Mouse (Mus musculus) G1E (cell line): Measurements from ENCODE around the gene Trex1. TPM values are rescaled to one million over a fixed set of nuclear protein-coding genes. Genes with fewer than 3 reads are reported as not detected.

ENCODE experiments used
- ATAC-seq: 2 replicates; pipeline ENCODE4 v1.8.0; 2016; ENCODE audit warnings: mild to moderate bottlenecking; ENCODE audit not compliant: insufficient number of reproducible peaks, poor library complexity, low FRiP score, severe bottlenecking; ENCODE audit errors: extremely low read depth
- DNase-seq: peaks from one replicate; pipeline ENCODE4 v3.0.0; 2012; ENCODE audit warnings: low spot score
- H3K27me3 ChIP-seq: 2 replicates; pipeline ENCODE4 v1.6.1; 2012; ENCODE audit warnings: mild to moderate bottlenecking, low read length, inconsistent platforms; ENCODE audit not compliant: insufficient read depth
- H3K36me3 ChIP-seq: replicated peaks from 2 replicates; pipeline ENCODE3; 2012; ENCODE audit warnings: mild to moderate bottlenecking, inconsistent platforms
- H3K4me1 ChIP-seq: 2 replicates; pipeline ENCODE4 v1.6.1; 2012; ENCODE audit warnings: low read depth, low read length, inconsistent platforms, mixed read lengths; ENCODE audit not compliant: insufficient read depth
- H3K4me3 ChIP-seq: 2 replicates; pipeline ENCODE4 v1.5.1; 2012; ENCODE audit warnings: low read depth, mild to moderate bottlenecking, inconsistent platforms, low read length, moderate library complexity, mixed read lengths
- H3K9me3 ChIP-seq: replicated peaks from 2 replicates; pipeline ENCODE4 v1.6.1; 2012; ENCODE audit warnings: inconsistent platforms
- CTCF ChIP-seq: IDR thresholded peaks from 2 replicates; pipeline ENCODE4 v1.5.1; 2012; ENCODE audit warnings: low read depth, low read length, inconsistent platforms, mixed read lengths
- GATA1 ChIP-seq: IDR thresholded peaks from 2 replicates; pipeline ENCODE4 v1.6.1; 2012; ENCODE audit warnings: borderline replicate concordance, low read length, inconsistent platforms, mixed read lengths
- GATA2 ChIP-seq: IDR thresholded peaks from 2 replicates; pipeline ENCODE4 v1.6.1; 2012; ENCODE audit warnings: low read depth, low read length, inconsistent platforms, borderline replicate concordance
- POLR2AphosphoS5 ChIP-seq: IDR thresholded peaks from 2 replicates; pipeline ENCODE4 v1.6.1; 2012; ENCODE audit warnings: low read depth, low read length, inconsistent platforms; ENCODE audit not compliant: insufficient replicate concordance
- TAL1 ChIP-seq: conservative IDR thresholded peaks from 2 replicates; pipeline ENCODE4 v1.6.1; 2012; ENCODE audit warnings: low read depth, low read length, inconsistent platforms, mixed read lengths
- polyA plus RNA-seq: library from polyadenylated mRNA; stranded (reverse); fragments of >175 nt; gene quantifications from 2 replicates; pipeline ENCODE4 v1.2.3, GENCODE M21; 2012
- total RNA-seq, 2 experiments: library from RNA; stranded (forward) in 1 of 2; stranded (reverse) in 1 of 2; fragments of 200-1000 nt in 1 of 2; fragments of >200 nt in 1 of 2; fragmentation: Nextera tagmentation in 1 of 2; gene quantifications; 2 replicates each; pipeline ENCODE4 v1.2.3; 2014 to 2017

Trex1 gene
- total and polyA plus RNA-seq, 3 experiments: 9.6 to 27.4 (median 12.2) TPM

GRCm38 (mm10) chr9:109028919-109029318 is 30.6 kb downstream of the Trex1 start:
- no peaks in the 10 kb centered on the region for H3K9me3 ChIP-seq
- no peak for DNase-seq
- no peak for ATAC-seq
- no peak overlapping the region for H3K4me3 ChIP-seq
- no peaks in the 10 kb centered on the region; the same call in 1 of the 2 replicates for H3K27me3 ChIP-seq
- peaks cover 12% of the 10 kb centered on the region for H3K4me1 ChIP-seq
- peaks cover 52% of the 10 kb centered on the region for H3K36me3 ChIP-seq
- TF ChIP-seq CTCF (no peak), TAL1 (no peak), POLR2AphosphoS5 (no peak), GATA1 (no peak), GATA2 (no peak)

- Histone ChIP-seq H3K4me3 (no peak overlapping the region), H3K36me3 (peaks cover 55% of the 10 kb centered on the region), H3K9me3 (no peaks in the 10 kb centered on the region), H3K4me1 (peaks cover 12% of the 10 kb centered on the region), H3K27me3 (no peaks in the 10 kb centered on the region; the same call in 1 of the 2 replicates)
- TF ChIP-seq POLR2AphosphoS5 (no peak), CTCF (no peak), TAL1 (no peak), GATA2 (no peak), GATA1 (no peak)
- ATAC-seq: no peak
- no peak for DNase-seq
Measured at GRCm38 (mm10) chr9:109028421-109028820, 31.1 kb downstream of the Trex1 start.

GRCm38 (mm10) chr9:109027521-109027920 is 32.0 kb downstream of the Trex1 start:
- Histone ChIP-seq H3K9me3 (no peaks in the 10 kb centered on the region), H3K36me3 (peaks cover 61% of the 10 kb centered on the region), H3K4me3 (no peak overlapping the region), H3K4me1 (peaks cover 9% of the 10 kb centered on the region), H3K27me3 (no peaks in the 10 kb centered on the region; the same call in 1 of the 2 replicates)
- DNase-seq: no peak
- TF ChIP-seq CTCF: no peak
- TF ChIP-seq POLR2AphosphoS5: no peak
- TF ChIP-seq GATA2: no peak
- TF ChIP-seq TAL1: no peak
- TF ChIP-seq GATA1: no peak
- no peak for ATAC-seq

GRCm38 (mm10) chr9:109022866-109023685 is 36.5 kb downstream of the Trex1 start:
- TF ChIP-seq TAL1 (no peak), CTCF (no peak), POLR2AphosphoS5 (no peak), GATA2 (no peak)
- no peaks in the 10 kb centered on the region for H3K9me3 ChIP-seq
- DNase-seq: no peak
- H3K36me3 ChIP-seq: peaks cover 40% of the 10 kb centered on the region
- no peaks in the 10 kb centered on the region; the same call in 1 of the 2 replicates for H3K27me3 ChIP-seq
- no peak overlapping the region for H3K4me3 ChIP-seq
- H3K4me1 ChIP-seq: no peaks in the 10 kb centered on the region
- ATAC-seq: no peak

- Histone ChIP-seq H3K4me1 (no peaks in the 10 kb centered on the region), H3K36me3 (peaks cover 30% of the 10 kb centered on the region), H3K4me3 (no peak overlapping the region), H3K9me3 (no peaks in the 10 kb centered on the region), H3K27me3 (no peaks in the 10 kb centered on the region)
- TF ChIP-seq GATA2 (no peak), GATA1 (no peak), TAL1 (no peak), CTCF (no peak), POLR2AphosphoS5 (no peak)
- DNase-seq: no peak
- no peak for ATAC-seq
Measured at GRCm38 (mm10) chr9:109021428-109021827, 38.1 kb downstream of the Trex1 start.

DNA sequence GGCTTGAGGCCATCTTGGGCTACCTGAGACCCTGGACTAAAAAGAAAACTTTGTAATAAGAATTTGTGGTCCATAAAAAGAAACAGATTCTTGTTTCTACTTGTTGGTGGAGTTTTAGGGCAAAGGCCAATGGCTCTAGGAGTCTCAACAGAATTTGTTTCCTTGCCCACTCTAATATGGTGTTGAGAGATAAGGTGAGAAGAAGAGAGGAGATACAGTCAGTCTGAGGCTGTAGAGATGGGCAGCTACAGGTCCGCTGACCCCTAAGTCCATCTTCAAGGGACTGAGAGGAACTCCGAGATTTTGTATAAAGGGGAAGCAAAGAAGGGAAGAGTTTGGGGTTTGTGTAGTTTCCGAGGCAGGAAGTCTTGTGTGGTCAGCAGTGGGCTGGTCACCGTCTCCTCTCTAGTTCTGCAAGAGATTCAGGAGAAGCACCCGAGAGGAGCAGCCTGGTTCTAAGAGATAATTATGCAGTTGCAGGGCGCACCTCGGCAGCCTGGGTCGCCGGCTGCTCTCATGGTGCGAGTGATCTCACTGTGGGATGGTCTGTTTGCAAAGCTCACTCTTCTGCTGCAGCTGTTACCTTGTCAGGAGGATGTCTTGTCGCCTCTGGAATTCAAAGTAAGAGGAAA is 42.4 kb downstream of the Trex1 start:
- DNase-seq (no peak), ATAC-seq (no peak)
- Histone ChIP-seq H3K27me3 (no peaks in the 10 kb centered on the region), H3K36me3 (peaks cover 17% of the 10 kb centered on the region), H3K4me3 (no peak overlapping the region), H3K9me3 (no peaks in the 10 kb centered on the region), H3K4me1 (peaks cover 6% of the 10 kb centered on the region)
- TF ChIP-seq GATA2 (no peak), CTCF (no peak), POLR2AphosphoS5 (no peak), TAL1 (no peak), GATA1 (no peak)

DNA sequence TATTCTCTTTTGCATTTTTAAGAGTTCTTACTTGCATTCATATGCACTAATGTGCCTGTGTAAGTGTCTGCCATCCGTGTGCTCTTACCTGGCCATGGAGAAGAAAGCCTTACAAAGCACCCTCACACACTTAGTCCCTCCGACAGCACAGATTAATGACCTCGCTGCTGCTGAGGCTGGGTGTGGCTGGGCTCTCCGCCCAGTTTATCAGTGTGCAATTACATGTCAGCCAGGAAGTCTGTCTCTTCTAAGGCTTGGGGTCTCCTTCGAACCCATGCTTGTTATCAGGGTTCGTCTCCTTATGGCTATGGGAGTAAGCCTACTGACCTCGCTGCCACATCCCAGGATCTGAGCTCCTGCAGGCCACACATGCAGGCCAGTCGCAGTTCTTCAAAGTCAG is 44.1 kb downstream of the Trex1 start:
- H3K4me3 ChIP-seq: no peak overlapping the region
- no peak for ATAC-seq
- H3K36me3 ChIP-seq: peaks cover 31% of the 10 kb centered on the region
- TF ChIP-seq TAL1: no peak
- no peak for TF ChIP-seq POLR2AphosphoS5
- TF ChIP-seq CTCF: no peak
- no peak for TF ChIP-seq GATA1
- TF ChIP-seq GATA2: no peak
- peaks cover 6% of the 10 kb centered on the region for H3K4me1 ChIP-seq
- no peak for DNase-seq
- no peaks in the 10 kb centered on the region for H3K9me3 ChIP-seq
- H3K27me3 ChIP-seq: no peaks in the 10 kb centered on the region
